Mouse (Mus musculus) liver, embryonic 14 days (tissue): ENCODE data around the gene Fam110c. TPM values are rescaled to one million over a fixed set of nuclear protein-coding genes. Genes with fewer than 3 reads are reported as not detected.

Experiments used
- polyA plus RNA-seq: library from polyadenylated mRNA; depleted of rRNA; stranded (reverse); fragments of >200 nt; gene quantifications from 2 replicates; pipeline ENCODE4 v1.2.3, GENCODE M21; 2012; rRNA removed

The Fam110c gene
- polyA plus RNA-seq = 0.90 and 1.2 TPM in 2 replicates

GRCm38 (mm10) chr12:31073412-31074354 lies at the start of gene Fam110c:
Gene Fam110c (plus strand): TSS chr12:31073861.

Other genes with a start within 250 kb of the Fam110c start
- gene Alkal2, start 189.5 kb upstream of the Fam110c start, polyA plus RNA-seq = 0.02 TPM in 1 of 2 replicates, not detected in the other
- 35.4 and 48.1 TPM in 2 replicates for gene Acp1, start 162.3 kb upstream of the Fam110c start, polyA plus RNA-seq
- 19.4 and 21.4 TPM in 2 replicates for gene Sh3yl1, start 162.2 kb upstream of the Fam110c start, polyA plus RNA-seq
- gene Gm6993, start 166.9 kb downstream of the Fam110c start, polyA plus RNA-seq = not detected in 2 replicates
- gene Lamb1, start 191.4 kb downstream of the Fam110c start, polyA plus RNA-seq = 2.1 and 2.9 TPM in 2 replicates